Mouse (Mus musculus): Measurements from ENCODE around the gene Llgl2. TPM values are rescaled to one million over a fixed set of nuclear protein-coding genes. Genes with fewer than 3 reads are reported as not detected.

Gene Llgl2
- polyA plus RNA-seq, 1 experiment from 2014 or later: 31.9 TPM

GRCm38 (mm10) chr11:115814605-115815450, 9.0 kb upstream of the Llgl2 start, which contains the start of gene Tsen54:
Gene Tsen54 (plus strand): TSS chr11:115814724.
- Histone ChIP-seq H3K4me1 (ENCODE audit: insufficient read depth) (peaks cover 24% of the 10 kb centered on the region), H3K4me3 (ENCODE audit: low read depth, low read length) (peak within 1 kb of the TSS; percentile 86), H3K36me3 (ENCODE audit: insufficient read depth) (peaks cover 35% of the 10 kb centered on the region), H3K9ac (peak within 1 kb of the TSS; percentile 79), H3K9me3 (ENCODE audit: low read depth, low read length) (no peaks in the 10 kb centered on the region), H3K27ac (ENCODE audit: low read depth) (peak within 1 kb of the TSS; percentile 70), H3K27me3 (ENCODE audit: insufficient read depth, low read length) (no peaks in the 10 kb centered on the region), H3K4me2 (peak within 1 kb of the TSS; percentile 95)
- no peak for TF ChIP-seq CTCF (IDR thresholded peaks at IDR 0.05; ENCODE audit: low read depth)
- ATAC-seq (ENCODE audit: insufficient read depth) (peak; percentile 57), DNase-seq (peak; percentile 89)
- WGBS: under 1% methylated on average over 84 of the region's 84 CpGs

- no peak for ATAC-seq (ENCODE audit: insufficient read depth)
- no peak overlapping the region for H3K9ac ChIP-seq
- no peak for DNase-seq
- H3K27ac ChIP-seq (ENCODE audit: low read depth): no peak overlapping the region
- H3K27me3 ChIP-seq (ENCODE audit: insufficient read depth, low read length): no peaks in the 10 kb centered on the region
- peak; percentile 20; the same call in 1 of the 2 replicates for TF ChIP-seq CTCF (IDR thresholded peaks at IDR 0.05; ENCODE audit: low read depth)
- H3K36me3 ChIP-seq (ENCODE audit: insufficient read depth): peaks cover 45% of the 10 kb centered on the region
- whole genome bisulfite sequencing: 82% methylated on average over 5 of the region's 5 CpGs
- H3K4me3 ChIP-seq (ENCODE audit: low read depth, low read length): no peak overlapping the region
- no peak overlapping the region for H3K4me2 ChIP-seq
- no peaks in the 10 kb centered on the region for H3K9me3 ChIP-seq (ENCODE audit: low read depth, low read length)
- H3K4me1 ChIP-seq (ENCODE audit: insufficient read depth): peaks cover 2% of the 10 kb centered on the region; the same call in 1 of the 2 replicates
Measured at GRCm38 (mm10) chr11:115817331-115817730, 6.5 kb upstream of the Llgl2 start.

- Histone ChIP-seq H3K27ac (ENCODE audit: low read depth) (no peak overlapping the region), H3K4me3 (ENCODE audit: low read depth, low read length) (no peak overlapping the region), H3K4me1 (ENCODE audit: insufficient read depth) (peaks cover 2% of the 10 kb centered on the region; the same call in 1 of the 2 replicates), H3K9ac (no peak overlapping the region), H3K4me2 (no peak overlapping the region), H3K36me3 (ENCODE audit: insufficient read depth) (peaks cover 51% of the 10 kb centered on the region), H3K27me3 (ENCODE audit: insufficient read depth, low read length) (0 out of 2 replicates have a peak, but pooled peaks cover 7% of the 10 kb centered on the region), H3K9me3 (ENCODE audit: low read depth, low read length) (no peaks in the 10 kb centered on the region)
- no peak for ATAC-seq (ENCODE audit: insufficient read depth)
- no peak for DNase-seq
- 84% methylated on average over 16 of the region's 16 CpGs for WGBS
- TF ChIP-seq CTCF (IDR thresholded peaks at IDR 0.05; ENCODE audit: low read depth): no peak
Measured at GRCm38 (mm10) chr11:115819915-115820623, 3.8 kb upstream of the Llgl2 start.

DNA sequence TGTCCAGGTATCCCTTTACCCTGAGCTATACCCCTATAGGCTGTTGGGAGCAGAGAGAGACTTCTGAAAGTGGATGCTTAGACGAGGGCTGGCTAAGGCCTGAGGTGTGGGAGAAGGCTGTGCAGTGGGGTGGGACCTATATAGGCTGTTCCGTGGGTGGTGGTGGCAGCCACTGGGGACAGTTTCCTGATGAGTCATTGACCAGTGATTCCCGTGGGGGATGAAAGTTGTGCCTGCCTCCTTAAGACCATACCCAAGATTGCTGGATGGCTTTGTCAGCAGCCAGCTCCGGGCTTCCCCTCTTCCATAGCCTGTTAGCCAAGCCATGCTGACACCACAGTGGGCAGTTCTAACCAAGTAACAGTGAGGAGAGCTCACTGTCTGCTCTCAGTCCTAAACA, 2.8 kb upstream of the Llgl2 start:
- Histone ChIP-seq H3K4me2 (no peak overlapping the region), H3K9me3 (ENCODE audit: low read depth, low read length) (no peaks in the 10 kb centered on the region), H3K4me1 (ENCODE audit: insufficient read depth) (peaks cover 2% of the 10 kb centered on the region; the same call in 1 of the 2 replicates), H3K4me3 (ENCODE audit: low read depth, low read length) (no peak overlapping the region), H3K9ac (no peak overlapping the region), H3K36me3 (ENCODE audit: insufficient read depth) (peaks cover 51% of the 10 kb centered on the region), H3K27ac (ENCODE audit: low read depth) (no peak overlapping the region), H3K27me3 (ENCODE audit: insufficient read depth, low read length) (peaks cover 7% of the 10 kb centered on the region; the same call in 1 of the 2 replicates)
- WGBS: 70% methylated on average over 4 of the region's 4 CpGs
- no peak for ATAC-seq (ENCODE audit: insufficient read depth)
- no peak for DNase-seq
- no peak for TF ChIP-seq CTCF (IDR thresholded peaks at IDR 0.05; ENCODE audit: low read depth)

DNA sequence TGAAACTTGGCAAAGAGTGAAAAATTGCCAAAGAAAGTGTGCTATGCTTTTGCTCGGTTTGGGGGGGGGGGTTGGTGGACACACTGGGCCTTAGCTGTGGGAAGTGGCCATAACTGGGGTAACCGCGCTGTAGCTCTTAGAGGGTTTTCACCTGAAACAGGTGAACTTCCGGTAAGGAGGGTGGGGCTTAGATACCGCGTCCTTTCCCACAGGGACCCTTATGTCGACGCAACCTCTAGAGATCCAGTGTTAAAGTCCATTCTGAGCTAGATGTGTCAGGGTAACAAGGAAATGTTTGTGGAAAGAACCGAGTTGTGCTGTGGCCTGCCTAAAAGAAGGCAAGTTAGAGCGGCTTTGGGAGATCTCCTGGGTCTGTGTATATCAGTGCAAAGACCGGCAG, 964 bp downstream of the Llgl2 start:
- 13% methylated on average over 11 of the region's 11 CpGs for WGBS
- DNase-seq (no peak), ATAC-seq (ENCODE audit: insufficient read depth) (no peak)
- peak overlapping the region; percentile 74 for H3K4me3 ChIP-seq (ENCODE audit: low read depth, low read length)
- peaks cover 2% of the 10 kb centered on the region; the same call in 1 of the 2 replicates for H3K4me1 ChIP-seq (ENCODE audit: insufficient read depth)
- TF ChIP-seq CTCF (IDR thresholded peaks at IDR 0.05; ENCODE audit: low read depth): no peak
- peaks cover 7% of the 10 kb centered on the region; the same call in 1 of the 2 replicates for H3K27me3 ChIP-seq (ENCODE audit: insufficient read depth, low read length)
- no peaks in the 10 kb centered on the region for H3K9me3 ChIP-seq (ENCODE audit: low read depth, low read length)
- peaks cover 31% of the 10 kb centered on the region for H3K36me3 ChIP-seq (ENCODE audit: insufficient read depth)
- H3K9ac ChIP-seq: peak overlapping the region; percentile 62
- peak overlapping the region; percentile 95 for H3K4me2 ChIP-seq
- no peak overlapping the region for H3K27ac ChIP-seq (ENCODE audit: low read depth)

DNA sequence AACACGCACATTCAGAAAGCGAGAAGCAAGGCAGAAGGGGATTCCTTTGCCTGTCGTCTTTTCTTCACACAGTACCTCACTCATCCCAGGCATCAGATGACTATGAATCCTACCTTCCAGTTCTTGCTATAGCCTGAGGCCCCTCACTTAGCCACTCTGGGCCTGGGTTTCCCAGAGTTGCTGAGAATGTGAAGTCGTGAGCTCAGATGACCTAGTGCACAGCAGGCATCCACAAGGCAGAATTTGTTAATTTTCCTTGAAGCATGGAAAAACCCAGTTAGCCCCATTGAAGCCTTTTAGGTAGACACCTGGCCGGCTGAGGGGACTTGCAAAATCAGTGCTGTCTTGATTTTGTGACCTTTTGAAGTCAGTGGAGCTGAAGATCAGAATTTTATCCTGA, 2.6 kb downstream of the Llgl2 start:
- WGBS: 48% methylated on average over 5 of the region's 5 CpGs
- H3K4me3 ChIP-seq (ENCODE audit: low read depth, low read length): no peak overlapping the region
- H3K9ac ChIP-seq: no peak overlapping the region
- ATAC-seq (ENCODE audit: insufficient read depth): no peak
- H3K27me3 ChIP-seq (ENCODE audit: insufficient read depth, low read length): peaks cover 7% of the 10 kb centered on the region; the same call in 1 of the 2 replicates
- no peak overlapping the region for H3K27ac ChIP-seq (ENCODE audit: low read depth)
- peaks cover 14% of the 10 kb centered on the region for H3K36me3 ChIP-seq (ENCODE audit: insufficient read depth)
- no peaks in the 10 kb centered on the region for H3K9me3 ChIP-seq (ENCODE audit: low read depth, low read length)
- peak overlapping the region; percentile 11; the same call in 1 of the 2 replicates for H3K4me2 ChIP-seq
- peaks cover 12% of the 10 kb centered on the region; the same call in 1 of the 2 replicates for H3K4me1 ChIP-seq (ENCODE audit: insufficient read depth)
- no peak for TF ChIP-seq CTCF (IDR thresholded peaks at IDR 0.05; ENCODE audit: low read depth)
- DNase-seq: no peak

Data from lung, embryonic 14.5 days (tissue).